Mouse (Mus musculus): Measurements from ENCODE around the gene Sgpl1.

DNA sequence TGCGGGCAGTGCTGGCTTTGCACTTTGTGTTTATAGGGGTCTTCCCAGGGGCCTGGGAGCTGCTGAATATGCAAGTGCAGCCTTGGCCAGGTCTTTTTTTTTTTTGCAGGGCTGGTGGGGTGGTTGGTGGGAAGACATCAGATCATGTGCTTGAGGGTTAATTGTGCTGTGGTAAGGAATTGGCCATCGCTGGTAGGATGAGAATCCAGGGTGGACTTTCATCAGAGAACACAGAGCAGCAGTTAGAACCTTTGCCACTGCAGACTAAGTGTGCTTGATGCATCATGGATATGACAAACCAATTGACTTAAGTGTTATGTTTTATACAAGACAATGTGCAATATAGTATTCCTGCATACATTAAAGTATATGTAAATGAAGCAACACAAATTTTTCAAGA, 62.1 kb downstream of the Sgpl1 start:
- TF ChIP-seq CTCF (IDR thresholded peaks at IDR 0.05; ENCODE audit: low read depth): no peak
- no peak for TF ChIP-seq EP300 (IDR thresholded peaks at IDR 0.05; ENCODE audit: low read depth)
